Mouse (Mus musculus) cortical plate, adult 2 months (tissue): ENCODE measurements around the gene Amer1.

Source experiments
- CTCF ChIP-seq: fragments of 200-500 bp; IDR thresholded peaks from 2 replicates; pipeline ENCODE4 v1.5.1; 2011; ENCODE audit warnings: mild to moderate bottlenecking, control low read depth, low read length; ENCODE audit not compliant: insufficient read depth; ENCODE audit errors: extremely low read depth
- POLR2A ChIP-seq: fragments of 200-500 bp; IDR thresholded peaks from 2 replicates; pipeline ENCODE4 v1.6.1; 2011; ENCODE audit warnings: mild to moderate bottlenecking, low read length, control low read depth; ENCODE audit not compliant: insufficient read depth; ENCODE audit errors: extremely low read depth

GRCm38 (mm10) chrX:95443898-95444775, 535 bp downstream of the Amer1 start:
- no peak for TF ChIP-seq CTCF
- TF ChIP-seq POLR2A, result no peak
